Mouse (Mus musculus) frontal cortex, postnatal 10 days (tissue): Measurements from ENCODE around the gene Rps10.

Experiments
- DNase-seq, 2 experiments: peaks; one replicate each; pipeline ENCODE4 v3.0.0; 2022; ENCODE audit warnings: low spot score in 2 of 2, mixed read lengths in 1 of 2

The Rps10 gene

DNA sequence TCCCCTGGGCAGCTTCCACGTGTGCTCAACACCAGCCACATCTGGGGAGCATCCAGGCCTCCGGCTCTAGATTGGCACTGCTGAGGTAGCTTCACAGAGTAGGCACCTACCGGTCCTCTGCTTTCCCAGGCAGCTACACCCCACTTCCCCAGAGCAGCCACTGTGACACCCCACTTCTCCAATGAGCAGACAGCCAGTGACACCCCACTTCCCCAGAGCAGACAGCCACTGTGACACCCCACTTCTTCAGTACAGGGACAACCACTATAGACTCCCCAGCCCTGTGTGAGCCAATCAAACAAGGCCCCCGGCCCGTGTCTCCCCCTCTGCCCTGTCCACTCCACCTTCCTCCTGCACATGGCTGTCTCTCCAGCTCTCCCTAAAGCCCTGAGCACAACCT, 24.5 kb downstream of the Rps10 start:
- DNase-seq = no peak

DNA sequence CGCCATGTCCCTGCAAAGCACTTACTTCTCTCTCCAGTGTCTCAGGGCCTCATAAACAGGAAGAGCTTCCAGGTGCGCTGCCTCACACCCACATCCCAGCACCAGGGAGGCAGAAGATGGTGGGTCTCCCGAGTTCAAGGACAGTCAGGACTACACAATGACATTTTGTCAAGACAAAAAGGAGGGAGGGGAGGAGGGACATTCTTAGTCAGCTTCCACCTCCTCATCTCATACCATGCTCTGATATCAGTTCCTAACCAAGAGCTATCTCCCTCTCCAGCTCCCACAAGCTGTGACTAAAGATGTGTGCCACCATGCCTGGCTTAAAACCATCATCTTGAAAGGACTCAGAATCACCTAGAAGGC, 25.0 kb downstream of the Rps10 start:
- DNase-seq = no peak

DNA sequence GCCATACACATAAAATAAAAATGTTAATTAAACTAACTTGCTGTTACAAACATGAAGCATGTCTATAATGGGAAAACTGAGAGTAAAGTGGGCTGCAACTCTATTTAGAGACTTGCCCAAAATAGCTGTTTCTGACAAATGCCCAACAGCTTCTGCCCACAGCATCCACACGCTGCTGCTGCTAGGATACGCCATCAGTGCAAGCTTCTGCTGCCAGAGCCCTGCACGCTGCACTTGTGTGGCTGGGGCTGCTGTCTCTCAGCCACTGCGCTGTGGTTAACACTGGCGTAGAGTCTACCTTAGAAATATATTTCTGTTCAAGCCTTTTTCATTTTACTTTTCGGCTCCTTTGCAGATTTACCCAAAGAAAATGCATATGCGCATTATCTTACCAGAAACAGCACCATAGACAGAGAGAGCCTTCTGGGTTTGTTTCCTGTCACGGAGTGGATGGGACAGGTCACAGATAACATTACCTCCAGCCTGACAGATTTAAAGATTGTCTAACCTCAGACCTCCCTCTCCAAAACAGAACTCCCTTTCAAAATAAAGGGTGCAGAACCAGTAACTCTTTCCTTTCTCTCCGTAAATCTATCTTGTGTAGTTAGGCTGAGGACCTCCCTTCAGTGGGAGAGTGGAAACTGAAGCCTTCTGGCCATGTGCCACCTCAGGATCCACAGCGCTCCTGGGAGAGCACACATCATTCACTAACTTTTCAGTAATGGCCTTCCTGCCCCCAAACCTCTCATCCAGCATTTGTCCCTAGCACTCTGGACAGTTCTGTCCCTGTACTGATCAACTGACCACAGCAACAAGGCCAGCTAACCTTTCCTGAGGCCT, 25.6 kb downstream of the Rps10 start:
- DNase-seq = peak; percentile 49 to 65

DNA sequence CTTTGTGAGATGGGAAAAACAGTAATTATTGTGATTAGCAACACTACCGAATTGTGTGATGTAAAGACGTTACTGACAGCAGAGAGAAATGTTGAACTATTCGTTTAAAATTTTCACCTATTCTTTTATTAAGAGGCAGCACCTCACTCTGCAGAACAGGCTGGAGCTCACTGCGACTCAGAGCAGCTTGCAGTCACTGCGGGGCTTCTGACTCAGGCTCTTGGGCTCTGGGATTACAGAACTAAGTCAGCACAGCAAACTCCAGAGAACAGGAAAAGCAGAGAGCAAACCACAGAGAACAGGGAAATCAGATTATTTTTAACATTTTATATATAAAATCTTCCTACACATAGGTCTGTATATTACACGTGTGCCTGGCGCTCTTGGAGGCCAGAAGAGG, 26.9 kb downstream of the Rps10 start:
- DNase-seq = no peak

DNA sequence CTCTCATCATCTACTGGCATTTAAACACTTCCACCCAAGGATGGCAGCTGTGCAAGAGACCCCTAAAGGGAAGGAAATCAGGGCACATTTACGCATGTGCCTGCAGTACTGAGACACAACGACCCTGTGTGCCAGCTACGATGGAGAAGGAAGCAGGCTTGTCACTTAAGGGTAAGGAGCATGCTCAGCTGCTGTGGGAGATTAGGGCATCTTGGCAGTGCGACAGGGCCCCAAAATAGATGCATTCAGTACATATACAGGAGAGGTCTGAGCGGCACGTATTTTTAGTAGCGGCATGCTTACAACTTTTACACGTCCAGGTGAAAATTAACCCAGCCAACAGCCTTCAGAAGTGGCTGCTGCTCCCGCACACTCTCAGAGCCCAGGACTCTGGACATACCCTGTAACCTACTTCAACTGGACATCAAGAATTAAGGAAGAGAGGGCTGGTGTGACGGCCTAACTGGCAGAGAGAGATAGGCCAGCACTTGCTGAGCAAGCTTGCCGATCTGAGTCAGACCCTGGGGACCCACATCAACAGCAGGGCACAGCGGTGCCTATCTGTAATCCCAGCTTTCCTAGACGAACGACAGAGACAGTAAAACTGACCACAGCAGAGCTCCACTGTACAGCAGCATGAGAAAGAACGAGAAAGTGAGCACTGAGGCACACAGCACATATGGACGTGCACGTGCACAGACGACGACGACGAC, 32.8 kb downstream of the Rps10 start:
- no peak for DNase-seq

DNA sequence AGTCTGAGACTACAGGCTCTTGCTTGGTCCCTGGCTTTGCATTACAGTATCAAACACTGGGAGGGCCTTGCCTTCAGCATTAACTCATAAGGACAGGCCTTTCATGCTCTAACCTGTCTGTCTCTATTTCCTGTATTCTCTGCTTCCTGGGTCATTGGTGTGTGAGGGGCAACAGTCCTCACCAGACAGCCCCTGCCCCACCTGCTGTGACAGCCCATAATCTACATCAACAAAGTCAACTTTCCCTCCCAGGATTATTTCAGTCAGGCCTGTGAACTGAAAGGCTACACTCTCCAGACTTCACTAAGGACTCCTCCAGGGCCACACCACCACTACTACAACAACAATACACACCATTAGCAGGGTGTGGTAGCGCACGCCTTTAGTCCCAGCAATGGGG, 33.4 kb downstream of the Rps10 start:
- DNase-seq = no peak

DNA sequence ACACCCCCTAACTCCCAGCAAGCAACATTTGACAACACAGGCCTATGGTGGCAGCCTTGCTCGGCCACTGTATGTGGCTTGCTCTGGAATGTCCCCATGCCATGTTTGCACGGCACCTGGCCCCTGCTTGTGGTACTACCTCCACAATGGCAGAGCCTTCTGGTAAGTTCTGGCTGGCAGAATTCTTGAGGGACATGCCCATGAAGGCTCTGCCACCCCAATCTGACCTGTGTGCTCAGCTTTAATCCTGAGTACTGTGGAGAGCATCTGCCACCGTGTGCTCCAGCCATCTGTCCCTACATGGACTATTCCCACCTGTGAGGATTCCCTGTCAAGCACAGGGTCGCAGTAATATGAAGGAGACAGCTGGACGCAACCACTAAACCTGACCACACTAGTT, 35.6 kb downstream of the Rps10 start:
- DNase-seq = no peak

DNA sequence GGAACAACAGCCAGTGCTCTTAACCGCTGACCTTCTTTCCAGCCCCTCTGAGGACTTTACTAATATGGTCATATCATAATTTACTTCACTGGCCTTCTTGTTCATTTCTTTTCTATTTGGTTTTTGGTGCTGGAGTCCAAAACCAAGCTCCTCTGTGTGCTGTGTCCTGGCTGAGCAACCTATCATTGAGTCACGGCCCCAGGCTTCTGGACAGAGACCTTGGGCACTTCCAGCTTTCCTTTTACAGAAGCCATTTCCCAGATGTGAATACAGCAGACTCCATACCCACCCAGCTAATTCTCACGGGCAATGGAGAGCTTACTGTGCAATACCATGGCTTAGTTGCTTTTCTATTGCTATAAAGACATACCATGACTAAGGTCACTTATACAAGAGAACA, 36.2 kb downstream of the Rps10 start:
- no peak for DNase-seq

DNA sequence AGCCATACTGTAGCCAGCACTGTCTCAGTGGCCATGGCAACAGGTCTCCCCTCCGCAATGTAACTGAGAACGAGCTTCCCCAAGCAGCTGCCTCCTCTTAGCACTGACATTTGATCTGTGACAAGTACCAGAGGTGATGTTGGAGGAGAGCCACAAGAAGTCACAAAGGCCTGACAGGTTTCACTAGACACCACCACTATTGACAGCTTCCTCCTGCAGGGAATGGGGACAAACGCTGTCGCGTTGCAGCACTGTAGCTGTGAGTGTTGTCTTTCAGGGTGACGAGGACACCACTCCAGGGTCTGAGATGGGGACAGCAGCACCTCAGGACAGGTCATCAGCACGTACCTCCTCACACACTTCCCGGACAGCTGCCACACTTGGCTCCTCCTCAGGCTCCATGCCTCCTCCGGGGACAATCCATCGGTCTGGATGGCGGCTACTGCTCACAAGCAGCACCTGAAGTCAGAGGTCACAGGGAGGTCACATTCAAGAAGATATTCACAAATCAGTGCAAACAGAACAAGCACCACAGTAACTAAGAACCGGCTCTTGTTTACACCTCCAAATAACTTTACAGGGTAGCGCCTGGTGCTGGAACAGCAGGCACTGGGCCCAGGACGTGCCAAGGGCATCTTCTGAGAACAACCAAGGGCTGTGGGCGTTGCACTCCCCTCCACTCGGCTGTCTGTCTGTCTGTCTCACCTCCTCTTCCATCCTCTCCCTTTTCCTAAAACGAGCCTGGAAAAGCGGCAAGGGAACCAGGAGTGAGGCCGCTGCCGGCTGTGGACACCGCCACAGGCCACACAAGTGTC, 39.9 kb downstream of the Rps10 start:
- no peak for DNase-seq

DNA sequence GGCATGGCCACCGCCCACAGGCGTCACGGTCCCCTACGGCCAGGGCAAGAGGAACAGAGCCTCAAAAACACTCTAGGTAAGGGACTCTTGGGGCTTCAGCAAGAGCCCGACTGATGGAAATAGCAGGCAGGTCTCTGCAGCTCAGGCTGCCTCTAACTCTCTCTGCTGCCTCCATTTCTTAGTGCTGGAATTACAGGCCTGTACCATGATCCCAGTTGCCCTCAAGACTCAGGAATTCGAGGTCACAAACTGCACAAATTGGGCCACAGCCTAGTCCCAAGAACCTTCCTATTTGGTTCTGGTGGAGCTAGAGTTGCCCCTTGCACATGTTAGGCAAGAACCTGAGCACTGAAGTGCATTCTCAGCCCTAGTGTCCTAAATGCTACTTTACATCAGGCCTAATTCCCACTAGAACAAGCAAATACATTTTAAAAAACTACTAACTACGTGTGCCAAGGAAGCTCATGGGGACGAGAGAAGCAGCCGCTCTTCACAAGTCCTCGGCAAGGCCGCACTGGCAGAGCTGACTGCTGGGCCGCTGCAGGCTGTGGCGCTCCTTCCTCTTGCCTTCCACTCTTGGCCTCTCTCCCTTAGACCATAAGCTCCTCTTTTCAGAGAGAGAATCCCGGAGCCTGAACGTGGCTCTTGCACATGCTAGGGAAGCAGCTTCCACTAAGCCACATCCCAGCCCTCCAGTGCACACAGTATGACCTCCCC, 40.7 kb downstream of the Rps10 start:
- no peak for DNase-seq

DNA sequence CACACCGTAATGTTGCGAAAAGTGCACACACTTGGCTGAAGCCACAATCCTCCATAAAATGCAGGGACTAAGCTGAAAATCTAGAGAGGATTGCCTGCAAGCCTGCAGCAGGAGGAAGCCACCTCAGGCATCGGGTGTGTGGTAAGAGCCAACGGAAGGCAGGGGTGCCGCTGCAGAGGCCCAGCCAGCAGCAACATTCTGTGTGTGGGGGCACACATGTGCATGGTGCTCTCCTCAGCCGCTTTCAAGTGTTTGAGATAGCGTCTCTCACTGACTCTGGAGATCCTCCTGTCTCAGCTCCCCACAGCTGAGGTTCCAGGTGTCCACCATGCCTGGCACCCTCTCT, 43.9 kb downstream of the Rps10 start:
- DNase-seq = no peak

DNA sequence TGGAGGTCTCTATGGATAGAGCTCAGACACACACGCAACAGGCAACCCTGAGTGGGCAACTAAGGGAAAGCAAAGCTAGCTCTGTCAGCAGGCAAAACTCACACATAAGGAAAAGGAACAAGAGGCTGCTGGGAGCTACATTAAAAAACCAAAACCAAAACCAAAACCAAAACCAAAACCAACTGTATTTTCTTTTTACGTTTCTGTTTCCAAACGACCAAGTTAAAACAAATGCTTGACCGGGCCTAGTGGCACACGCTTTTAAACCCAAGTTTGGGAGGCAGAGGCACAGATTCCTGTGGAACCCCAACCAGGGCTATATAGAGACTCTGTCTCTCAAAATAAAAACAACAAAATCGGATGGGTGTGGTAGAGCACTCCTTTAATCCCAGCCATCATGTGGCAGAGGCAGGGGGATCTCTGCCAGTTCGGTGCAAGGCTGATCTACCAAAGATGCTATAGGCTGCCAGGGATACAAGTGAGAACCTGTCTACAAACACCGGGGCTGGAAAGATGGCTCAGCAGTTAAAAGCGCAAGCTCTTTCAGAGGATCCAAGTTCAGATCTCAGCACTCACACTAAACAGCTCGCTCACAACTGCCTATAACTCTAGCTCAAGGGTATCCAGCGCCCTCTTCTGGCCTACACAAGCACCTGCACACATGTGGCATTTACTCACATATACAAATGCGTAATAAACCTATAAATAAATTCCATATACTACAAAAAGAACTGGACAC, 44.5 kb downstream of the Rps10 start:
- DNase-seq = no peak

DNA sequence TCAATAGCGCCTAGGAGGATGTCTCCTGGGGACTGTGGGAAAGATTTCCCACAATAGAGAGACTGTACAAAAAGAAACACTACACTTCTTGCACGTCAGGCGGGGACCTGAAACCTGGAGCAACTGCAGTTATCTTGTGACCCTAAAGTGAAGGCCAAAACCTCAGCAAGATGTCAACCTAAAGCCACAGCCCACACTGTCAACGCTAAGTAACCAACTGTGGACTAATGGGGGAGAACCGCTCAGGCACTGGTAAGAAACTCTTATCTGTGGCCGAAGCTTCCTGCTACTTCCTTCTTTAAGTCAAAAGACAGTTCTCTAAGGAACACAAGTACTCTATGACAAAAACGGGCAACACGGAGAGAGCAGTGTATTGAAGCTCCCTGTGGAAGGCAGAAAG, 48.2 kb downstream of the Rps10 start:
- no peak for DNase-seq

DNA sequence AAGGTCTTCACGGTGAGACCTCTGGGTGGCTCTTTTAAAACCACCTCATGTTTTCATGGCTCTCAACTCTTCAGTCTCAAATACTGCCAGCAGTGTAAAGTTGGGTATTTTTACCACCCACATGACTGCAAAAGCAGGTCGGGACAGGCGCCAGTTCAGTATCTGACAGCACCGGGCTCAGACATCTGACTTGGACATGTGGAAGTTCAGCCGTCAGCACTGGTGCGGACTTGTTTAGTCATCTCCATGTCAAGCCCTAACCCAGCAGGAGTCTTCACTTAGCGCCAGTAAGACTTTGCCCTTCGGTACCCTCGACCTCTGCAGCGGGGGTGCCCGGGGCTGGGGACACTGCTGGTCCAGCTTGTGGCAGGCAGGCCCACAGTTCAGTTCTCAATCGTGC, 49.2 kb downstream of the Rps10 start:
- DNase-seq = no peak

DNA sequence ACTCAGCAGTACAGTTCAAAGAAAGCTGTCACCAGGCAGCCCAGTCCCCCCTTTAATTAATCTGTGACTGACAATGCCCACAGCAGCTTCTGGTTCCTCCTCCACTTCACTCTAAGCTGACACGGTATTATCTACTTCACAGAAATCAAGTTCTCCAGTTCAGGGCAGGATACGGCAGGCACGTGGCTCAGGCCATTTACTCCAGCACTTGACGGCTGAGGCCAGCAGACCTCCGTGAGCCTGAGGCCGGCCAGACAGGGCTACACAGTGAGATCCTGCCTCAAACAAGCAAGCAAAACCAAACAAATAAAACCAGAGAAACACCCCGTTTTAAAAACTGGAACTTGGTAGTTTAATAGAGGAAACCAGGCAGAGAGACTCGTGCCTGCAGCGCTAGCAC, 49.8 kb downstream of the Rps10 start:
- no peak for DNase-seq

DNA sequence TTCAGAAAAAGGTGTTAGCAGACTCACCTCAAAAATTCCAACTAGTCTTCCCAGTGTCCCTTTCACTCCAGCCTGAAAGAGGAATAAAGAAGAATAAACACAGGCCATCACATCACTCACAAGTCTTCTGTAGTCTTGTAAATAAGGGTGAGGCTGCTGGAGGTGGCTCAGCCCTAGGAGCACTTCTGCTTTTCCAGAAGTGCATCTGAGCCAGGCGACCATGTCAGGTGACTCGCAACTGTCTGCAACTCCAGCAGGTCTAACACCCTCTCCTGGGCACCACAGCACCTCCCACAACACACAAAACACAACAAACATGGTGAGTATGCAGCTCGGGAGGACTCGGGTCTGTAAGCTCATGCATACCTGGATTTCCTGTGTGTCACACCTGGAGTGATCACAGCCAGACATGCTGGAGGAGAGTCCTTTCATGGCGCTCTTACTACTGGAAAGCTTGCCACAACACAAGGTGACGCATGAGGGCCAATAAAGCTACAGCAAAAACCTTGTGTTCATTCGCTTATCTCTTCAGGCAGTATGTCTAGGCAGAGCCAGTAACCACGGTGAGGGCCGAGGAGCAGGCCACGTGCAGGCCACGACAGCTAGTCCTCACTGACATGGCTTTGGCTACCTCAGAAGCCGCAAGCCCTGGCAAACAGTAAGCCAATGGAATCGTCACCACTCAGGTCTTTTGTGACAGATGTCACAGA, 53.1 kb downstream of the Rps10 start:
- no peak for DNase-seq
